Mouse (Mus musculus) bone marrow macrophage, adult 2 months (primary cell): ENCODE measurements around the gene Samsn1.

Experiments used
- CTCF ChIP-seq: IDR thresholded peaks from 2 replicates; pipeline ENCODE4 v1.5.1; 2012; ENCODE audit warnings: low read depth, mild to moderate bottlenecking, low read length, moderate library complexity
- POLR2A ChIP-seq: IDR thresholded peaks from 2 replicates; pipeline ENCODE4 v1.6.1; 2012; ENCODE audit warnings: mild to moderate bottlenecking, low read depth, low read length, borderline replicate concordance

DNA sequence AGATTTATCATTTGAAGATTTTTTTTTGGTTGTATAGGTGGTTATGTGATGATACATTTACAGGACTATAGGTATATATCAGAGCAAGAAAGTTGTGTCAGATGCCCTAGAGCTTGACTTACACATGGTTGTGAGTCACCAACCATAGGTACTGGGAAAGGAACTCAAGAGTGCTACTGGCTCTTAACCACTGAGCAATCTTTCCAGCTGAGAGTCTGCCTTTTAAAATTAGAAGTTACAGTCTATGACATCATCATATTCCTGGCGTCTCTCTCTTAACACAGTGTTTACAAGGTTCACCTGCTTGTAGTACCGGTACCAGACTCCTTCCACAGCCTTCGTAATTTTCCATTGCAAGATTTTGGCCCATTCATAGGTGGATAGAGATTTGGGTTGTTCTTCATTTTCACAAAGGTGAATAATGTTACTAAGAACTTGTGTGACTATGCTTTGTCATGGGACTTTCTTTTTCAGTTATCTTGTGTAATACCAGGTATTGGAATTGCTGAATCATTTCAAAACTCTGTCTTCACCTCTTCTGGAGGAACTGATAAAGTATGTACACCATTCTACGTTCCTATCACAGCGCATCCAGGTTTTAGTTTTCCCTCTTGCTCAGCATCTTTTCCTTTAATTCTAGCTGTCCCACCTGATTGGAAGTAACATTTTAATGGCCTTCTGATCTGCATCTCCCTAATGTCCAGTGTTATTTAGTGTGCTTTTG lies 184.2 kb downstream of the Samsn1 start:
- TF ChIP-seq CTCF = no peak
- TF ChIP-seq POLR2A = no peak
